ENCODE assay signal across 14 mouse cellular contexts in the genomic region with DNA sequence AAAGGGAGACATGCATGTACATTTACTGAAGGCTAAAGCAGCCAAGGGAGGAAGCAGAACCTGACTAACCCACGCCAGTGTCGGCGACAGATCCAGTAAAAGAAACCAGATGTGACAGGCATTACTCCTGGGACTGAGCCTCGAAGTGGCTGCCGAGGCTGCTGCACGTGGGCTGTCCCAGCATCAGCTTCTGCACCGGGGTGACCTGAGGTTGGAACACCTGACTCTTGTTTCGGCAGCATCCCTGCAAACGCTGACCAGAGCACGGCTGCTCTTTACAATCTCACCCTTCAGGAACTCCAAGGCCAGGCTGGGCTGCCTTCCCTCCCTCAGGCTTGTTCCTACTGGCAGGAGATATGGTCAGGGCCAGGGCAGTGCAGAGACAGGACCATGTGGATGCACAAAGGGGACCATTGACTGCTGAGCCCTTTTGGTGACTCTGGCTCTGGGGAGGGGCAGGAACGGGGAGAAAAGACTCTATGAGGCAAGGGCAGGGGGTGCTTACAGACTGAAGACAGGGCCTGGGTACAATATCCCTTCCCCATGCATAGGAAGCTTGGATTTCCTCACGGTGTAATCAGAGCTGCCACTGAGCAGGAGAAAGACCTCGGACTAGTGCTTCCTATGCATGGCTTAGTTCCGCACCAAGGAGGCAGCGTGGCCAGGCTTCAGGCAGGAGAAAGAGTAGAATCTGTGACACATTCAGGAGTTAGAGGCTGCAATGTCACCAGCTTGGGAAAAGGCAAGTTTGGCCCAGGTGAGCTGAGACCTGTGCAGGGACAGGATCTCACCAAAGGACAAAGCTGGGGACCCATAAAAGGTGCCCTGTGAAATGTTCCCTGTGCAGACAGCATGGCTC. TPM values are rescaled to one million over a fixed set of nuclear protein-coding genes. Genes with fewer than 3 reads are reported as not detected.
A peak's percentile ranks its signal among the peaks of the same experiment; 100 is the strongest.
DNase-seq lines count a peak whose midpoint lies in the region; ATAC-seq lines count a peak whose summit lies in the region.
"Had no signal": no experiment of that assay in that cellular context is flagged by ENCODE, and none has a peak within 500 bp of the region (broad histone marks: within the 10 kb centered on the region; RNA-seq: fewer than 3 reads in every experiment).

No protein-coding gene starts in this region.

- H3K9me3 ChIP-seq in heart, embryonic 12.5 days (replicated peaks) = no peaks in the 10 kb centered on the region
- no peaks in the 10 kb centered on the region for H3K9me3 ChIP-seq in limb, embryonic 10.5 days (replicated peaks)
- H3K9me3 ChIP-seq: liver, embryonic 12.5 days; neural tube, embryonic 12.5 days had no signal

- WGBS in heart, embryonic 12.5 days = 40% methylated on average over 15 of the region's 15 CpGs
- WGBS in limb, embryonic 10.5 days = 37% methylated on average over 15 of the region's 15 CpGs

- H3K27me3 ChIP-seq in heart, embryonic 12.5 days (replicated peaks) = no peaks in the 10 kb centered on the region
- no peaks in the 10 kb centered on the region for H3K27me3 ChIP-seq in limb, embryonic 10.5 days (ENCODE audit: low read depth, poor library complexity, severe bottlenecking)
- H3K27me3 ChIP-seq: neural tube, embryonic 12.5 days had no signal

- H3K4me2 ChIP-seq in heart, embryonic 12.5 days = no peak overlapping the region
- H3K4me2 ChIP-seq: liver, embryonic 12.5 days; neural tube, embryonic 12.5 days had no signal

- H3K4me3 ChIP-seq in heart, embryonic 12.5 days = no peak overlapping the region
- peak overlapping the region; percentile 46; the same call in 1 of the 2 replicates for H3K4me3 ChIP-seq in limb, embryonic 10.5 days
- H3K4me3 ChIP-seq: erythroblast, embryonic 14.5 days; liver, embryonic 12.5 days; neural tube, embryonic 12.5 days had no signal

- ATAC-seq in heart, embryonic 12.5 days (ENCODE audit: insufficient number of reproducible peaks, low FRiP score) = peak; percentile 41
- ATAC-seq: intestine, postnatal 0 days; liver, embryonic 12.5 days had no signal

- intact Hi-C loops in heart, postnatal 14 days (cut with DNase I) = no loop called here

- H3K4me1 ChIP-seq in heart, embryonic 12.5 days (replicated peaks) = peaks cover 51% of the 10 kb centered on the region
- H3K4me1 ChIP-seq in limb, embryonic 10.5 days = peaks cover 72% of the 10 kb centered on the region
- H3K4me1 ChIP-seq: liver, embryonic 12.5 days had no signal

- DNase-seq in heart, postnatal 14 days = no peak
- DNase-seq in ovary, postnatal 36 days (ENCODE audit: low spot score) = peak; percentile 32
- no peak for DNase-seq in ovary, postnatal 14 days (ENCODE audit: low spot score)
- DNase-seq in limb, embryonic 10.5 days (ENCODE audit: low spot score) = peak; percentile 63
- DNase-seq in right cerebral cortex, postnatal 36 days (ENCODE audit: low spot score in 2 of 2) = no peak
- no peak for DNase-seq in urinary bladder, postnatal 36 days (ENCODE audit: low spot score in 2 of 2)
- DNase-seq: layer of hippocampus, adult 9-11 months; lung, postnatal 36 days; right cerebral cortex, postnatal 14 days had no signal

- H3K9ac ChIP-seq in heart, embryonic 12.5 days = no peak overlapping the region
- H3K9ac ChIP-seq: liver, embryonic 12.5 days; neural tube, embryonic 12.5 days had no signal

- H3K27ac ChIP-seq in heart, embryonic 12.5 days (ENCODE audit: poor library complexity, severe bottlenecking) = peak overlapping the region; percentile 49; the same call in 1 of the 2 replicates
- peak overlapping the region; percentile 95 for H3K27ac ChIP-seq in limb, embryonic 10.5 days
- H3K27ac ChIP-seq: liver, embryonic 12.5 days had no signal

- no peaks in the 10 kb centered on the region for H3K36me3 ChIP-seq in heart, embryonic 12.5 days
- no peaks in the 10 kb centered on the region for H3K36me3 ChIP-seq in limb, embryonic 10.5 days
- H3K36me3 ChIP-seq: liver, embryonic 12.5 days had no signal

RNA-seq across cellular contexts. Expression of gene Faap20, which starts 35.1 kb away (rescaled TPM):
- polyA plus RNA-seq in heart, embryonic 12.5 days (2016; fragmentation: Nextera tagmentation; extraction: Ambion mirVana) = 61.0 and 65.1 TPM in 2 replicates
- total RNA-seq in heart, postnatal 14 days (2021) = 10 to 100 TPM; 19.0 to 19.6 TPM
- 104 and 107 TPM in 2 replicates for polyA plus RNA-seq in limb, embryonic 10.5 days (2016; fragmentation: Nextera tagmentation; extraction: Ambion mirVana)

Comparison
In these comparisons a context has a peak if more than half of its experiments do, and no peak if none do; other contexts are left out.
1. DNase-seq: peak in ovary, postnatal 36 days (single experiment) and limb, embryonic 10.5 days (single experiment); none in heart, postnatal 14 days (0 of 2), ovary, postnatal 14 days (single experiment), right cerebral cortex, postnatal 36 days (0 of 2) and urinary bladder, postnatal 36 days (0 of 2).